Mouse (Mus musculus): ENCODE data around the gene Slc16a14. TPM values are rescaled to one million over a fixed set of nuclear protein-coding genes. Genes with fewer than 3 reads are reported as not detected.

Slc16a14 gene
- total RNA-seq, 1 experiment from 2014 or later, result 1.9 TPM

GRCm38 (mm10) chr1:84910177-84910804, 24.6 kb downstream of the Slc16a14 start:
- no peak for DNase-seq

- no peak for DNase-seq
These were observed 30.5 kb downstream of the Slc16a14 start for GRCm38 (mm10) chr1:84904467-84904866.

- peak; percentile 14 for DNase-seq
These were observed 35.8 kb downstream of the Slc16a14 start for GRCm38 (mm10) chr1:84899156-84899555.

GRCm38 (mm10) chr1:84897364-84897763, 37.6 kb downstream of the Slc16a14 start:
- DNase-seq, result no peak

- no peak for DNase-seq
These were observed 43.2 kb downstream of the Slc16a14 start for GRCm38 (mm10) chr1:84891746-84892145.

GRCm38 (mm10) chr1:84890503-84890902, 44.4 kb downstream of the Slc16a14 start:
- DNase-seq, result no peak

GRCm38 (mm10) chr1:84890005-84890393, 44.9 kb downstream of the Slc16a14 start:
- DNase-seq, result no peak

GRCm38 (mm10) chr1:84889330-84890004, 45.5 kb downstream of the Slc16a14 start:
- no peak for DNase-seq

GRCm38 (mm10) chr1:84885921-84886320, 49.0 kb downstream of the Slc16a14 start:
- DNase-seq, result no peak

GRCm38 (mm10) chr1:84885174-84885573, 49.8 kb downstream of the Slc16a14 start:
- DNase-seq, result peak; percentile 12

- no peak for DNase-seq
These were observed 51.0 kb downstream of the Slc16a14 start for GRCm38 (mm10) chr1:84883889-84884288.

GRCm38 (mm10) chr1:84882937-84883336, 52.0 kb downstream of the Slc16a14 start:
- DNase-seq, result no peak

- no peak for DNase-seq
These were observed 52.8 kb downstream of the Slc16a14 start for GRCm38 (mm10) chr1:84882066-84882532.

GRCm38 (mm10) chr1:84881248-84882065, 53.5 kb downstream of the Slc16a14 start:
- DNase-seq, result peak; percentile 72

GRCm38 (mm10) chr1:84879571-84880120, 55.3 kb downstream of the Slc16a14 start:
- DNase-seq, result no peak

GRCm38 (mm10) chr1:84877590-84877989, 57.3 kb downstream of the Slc16a14 start:
- DNase-seq, result no peak

- DNase-seq, result no peak
These were observed 62.0 kb downstream of the Slc16a14 start for GRCm38 (mm10) chr1:84872939-84873338.

GRCm38 (mm10) chr1:84872105-84872504, 62.8 kb downstream of the Slc16a14 start:
- DNase-seq, result no peak

- peak; percentile 24 for DNase-seq
These were observed 63.8 kb downstream of the Slc16a14 start for GRCm38 (mm10) chr1:84871131-84871530.

- DNase-seq, result no peak
These were observed 65.4 kb downstream of the Slc16a14 start for GRCm38 (mm10) chr1:84869498-84869897.

- no peak for DNase-seq
These were observed 66.1 kb downstream of the Slc16a14 start for GRCm38 (mm10) chr1:84868841-84869240.

GRCm38 (mm10) chr1:84868311-84868710, 66.6 kb downstream of the Slc16a14 start:
- no peak for DNase-seq
